Mouse (Mus musculus): ENCODE results near the gene Tbx15.

Tbx15 gene

DNA sequence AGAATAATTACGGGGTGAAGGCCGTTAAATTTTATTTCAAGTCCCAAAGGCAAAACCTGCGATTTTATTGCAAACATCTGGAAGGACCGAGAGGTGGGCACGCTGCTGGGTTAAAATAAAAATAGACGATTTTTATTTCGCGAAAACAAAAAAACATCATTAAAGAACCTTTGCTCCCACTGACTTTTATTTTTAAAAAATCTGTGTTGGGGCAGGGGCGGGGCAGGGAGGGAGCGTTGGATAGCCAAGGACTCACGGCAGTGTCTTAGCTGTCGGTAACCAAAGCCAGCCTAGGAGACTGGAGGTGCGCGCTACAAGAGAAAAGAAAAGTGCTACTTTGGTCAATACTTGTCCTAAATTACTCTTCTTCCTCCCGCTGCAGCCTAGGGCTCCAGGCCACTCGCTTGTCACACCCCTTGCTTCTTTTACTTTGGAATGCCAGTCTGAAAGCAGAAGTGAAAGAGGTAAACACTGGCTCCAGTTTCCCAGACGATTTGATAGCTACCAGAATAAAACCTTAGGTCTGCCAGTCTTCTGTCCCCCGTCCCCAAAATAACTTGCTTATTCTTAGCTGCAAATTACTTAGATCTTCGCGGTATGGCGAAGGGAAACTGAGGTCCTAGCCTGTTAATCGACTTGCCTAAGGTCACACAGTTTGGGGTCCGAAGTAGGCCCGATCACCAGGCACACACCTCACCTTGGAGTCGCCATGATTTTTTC is 8.8 kb downstream of the Tbx15 start:
- DNase-seq (ENCODE audit: low spot score) = no peak

- DNase-seq (ENCODE audit: low spot score) = no peak
These were observed 9.3 kb downstream of the Tbx15 start for GRCm38 (mm10) chr3:99249551-99249870.

DNA sequence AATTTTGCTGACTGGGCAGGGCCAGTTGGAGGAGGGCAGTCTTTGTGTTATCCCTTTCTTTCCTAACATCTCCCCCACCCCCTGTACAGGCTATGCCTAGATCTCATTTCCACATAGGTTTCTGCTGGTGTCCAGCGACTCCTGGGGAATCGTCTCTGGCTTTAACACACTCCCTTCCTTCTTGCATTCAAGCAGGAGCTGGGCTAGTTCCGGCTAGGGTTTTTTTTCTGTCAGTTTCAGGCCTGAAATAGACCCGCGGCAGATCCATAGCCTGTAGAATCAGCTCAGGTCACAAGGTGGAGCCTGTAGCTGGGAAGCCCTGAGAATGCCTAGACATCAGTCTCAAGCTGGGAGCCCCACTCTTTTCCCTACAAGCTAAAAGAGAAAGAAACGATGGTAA is 9.7 kb downstream of the Tbx15 start:
- no peak for DNase-seq (ENCODE audit: low spot score)

GRCm38 (mm10) chr3:99251271-99252165 is 11.3 kb downstream of the Tbx15 start:
- DNase-seq (ENCODE audit: low spot score) = no peak

GRCm38 (mm10) chr3:99252461-99253091 is 12.4 kb downstream of the Tbx15 start:
- DNase-seq (ENCODE audit: low spot score) = no peak

DNA sequence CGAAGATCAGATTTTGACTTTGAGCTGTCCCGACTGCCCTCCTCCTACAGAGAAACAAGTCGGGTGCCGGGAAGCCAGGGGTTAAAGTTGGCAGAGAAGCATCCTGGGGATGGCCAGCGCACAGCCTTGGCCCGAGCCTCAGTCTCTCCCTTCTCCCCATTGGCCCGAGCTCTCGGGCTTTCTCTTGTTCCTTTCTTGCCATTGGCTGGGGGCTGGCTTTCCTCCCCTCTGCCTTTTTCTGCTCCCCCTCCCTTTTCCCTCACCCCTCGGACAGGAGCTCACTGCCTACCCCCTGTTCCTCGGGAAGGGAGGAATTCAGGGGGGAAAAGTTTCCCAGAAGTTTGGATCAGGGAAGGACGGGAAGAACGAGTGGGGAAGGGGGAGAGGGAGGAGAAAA is 12.9 kb downstream of the Tbx15 start:
- no peak for DNase-seq (ENCODE audit: low spot score)

DNA sequence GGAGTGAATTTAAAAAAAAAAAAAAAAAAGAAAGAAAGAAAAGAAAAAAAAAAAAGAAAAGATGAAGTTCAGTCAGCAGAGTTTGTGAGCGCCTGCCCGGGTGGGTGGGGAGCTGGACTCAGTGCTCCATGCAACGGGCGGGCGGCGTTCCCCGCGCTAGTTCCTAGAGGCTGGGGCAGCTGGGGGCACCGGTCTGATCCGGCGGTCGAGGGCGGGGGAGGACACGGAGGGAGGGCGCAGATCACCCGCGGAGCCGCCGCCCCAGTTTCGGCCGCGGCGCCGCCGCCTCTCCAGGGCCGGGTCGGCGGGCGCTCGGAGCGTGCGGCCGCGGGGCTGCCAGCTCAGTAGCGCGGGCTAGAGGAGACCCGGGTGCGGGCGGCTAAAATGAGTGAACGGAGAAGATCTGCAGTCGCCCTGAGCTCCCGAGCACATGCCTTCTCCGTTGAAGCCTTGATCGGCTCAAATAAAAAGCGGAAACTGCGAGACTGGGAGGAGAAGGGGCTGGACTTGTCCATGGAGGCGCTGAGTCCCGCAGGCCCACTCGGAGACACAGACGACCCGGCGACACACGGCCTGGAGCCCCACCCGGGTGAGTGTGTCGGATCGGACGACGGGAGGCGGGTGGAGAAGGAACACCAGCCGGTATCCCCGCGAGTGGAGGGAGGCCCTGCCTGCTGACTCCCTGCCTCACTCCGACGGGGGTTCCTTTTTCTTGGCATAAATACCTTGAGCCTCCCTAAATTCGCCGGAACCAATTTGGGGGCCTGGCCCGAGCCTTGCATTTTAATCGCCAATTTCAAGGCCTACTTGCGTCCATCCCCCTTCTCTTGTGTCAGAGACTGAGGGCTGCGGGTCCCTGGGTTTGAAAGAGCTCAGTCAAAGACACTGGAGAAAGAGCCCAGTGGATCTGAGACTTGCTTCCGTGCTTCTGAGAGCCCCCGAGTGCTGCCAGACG is 13.6 kb downstream of the Tbx15 start:
- DNase-seq (ENCODE audit: low spot score) = no peak

- no peak for DNase-seq (ENCODE audit: low spot score)
These were observed 14.5 kb downstream of the Tbx15 start for GRCm38 (mm10) chr3:99254559-99255151.

DNA sequence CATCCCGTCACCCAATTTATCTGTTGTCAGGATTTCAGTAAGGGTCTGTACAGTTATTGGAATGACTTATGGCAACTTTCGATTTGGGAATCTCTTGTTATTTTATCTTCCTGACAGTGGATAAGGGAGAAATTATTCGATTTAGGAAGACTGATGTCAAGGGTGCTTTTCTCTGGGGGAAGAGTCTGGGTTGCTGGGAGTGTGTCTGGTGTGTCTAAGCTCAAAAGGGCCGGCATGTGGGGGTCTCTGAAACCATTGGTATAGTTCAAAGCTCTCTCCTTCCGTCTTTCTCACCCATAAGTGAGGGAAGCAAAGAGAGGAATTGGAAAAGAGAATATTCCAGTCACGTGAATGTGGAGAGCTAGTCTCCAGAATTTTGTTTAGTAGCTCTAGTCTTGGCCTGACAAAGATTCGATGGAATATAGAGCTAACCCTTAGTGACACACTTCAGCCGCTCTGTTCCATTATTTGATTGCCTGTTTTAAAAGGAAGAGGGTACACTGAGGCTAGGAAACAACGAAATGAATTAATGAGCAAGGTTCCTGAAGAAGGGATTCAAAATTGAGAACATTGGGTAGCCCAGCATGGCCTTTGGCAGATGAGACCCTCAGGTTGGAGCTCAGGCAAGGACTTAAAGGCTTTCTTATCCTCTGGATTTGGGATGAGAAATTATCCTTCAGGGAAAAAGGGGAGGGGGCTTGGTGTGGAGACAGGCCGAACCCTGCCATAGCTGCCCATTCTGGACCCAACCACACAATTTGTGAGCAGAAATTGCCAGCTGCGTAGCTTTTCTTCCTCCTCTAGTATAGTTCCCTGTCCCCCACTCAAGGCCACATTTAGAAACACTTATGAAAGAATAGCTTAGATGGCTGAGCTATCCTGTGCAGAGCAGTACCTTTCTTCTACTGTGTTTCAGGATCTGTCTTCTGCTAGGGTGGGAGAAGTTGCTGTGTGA is 15.5 kb downstream of the Tbx15 start:
- DNase-seq (ENCODE audit: low spot score) = no peak

DNA sequence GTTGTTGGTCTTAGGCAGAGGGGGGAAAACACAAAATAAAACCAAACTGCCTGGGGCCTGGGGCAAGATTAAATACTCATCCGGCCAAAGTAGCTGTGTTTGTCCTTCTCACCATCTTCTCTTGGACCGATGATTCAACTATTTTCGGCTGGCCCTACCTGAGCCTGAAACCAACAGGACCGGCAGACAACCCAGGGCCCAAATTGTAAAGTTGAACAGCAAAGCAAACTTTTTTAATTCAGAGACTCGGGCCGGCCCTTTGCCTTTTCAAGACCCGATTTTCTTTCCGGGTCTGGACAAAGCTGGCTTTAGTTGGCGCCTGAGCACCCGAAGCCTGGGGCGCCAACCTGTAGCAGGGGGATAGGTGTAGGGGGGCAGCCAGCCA is 16.2 kb downstream of the Tbx15 start:
- no peak for DNase-seq (ENCODE audit: low spot score)

- no peak for DNase-seq (ENCODE audit: low spot score)
These were observed 16.6 kb downstream of the Tbx15 start for GRCm38 (mm10) chr3:99256766-99257165.

DNA sequence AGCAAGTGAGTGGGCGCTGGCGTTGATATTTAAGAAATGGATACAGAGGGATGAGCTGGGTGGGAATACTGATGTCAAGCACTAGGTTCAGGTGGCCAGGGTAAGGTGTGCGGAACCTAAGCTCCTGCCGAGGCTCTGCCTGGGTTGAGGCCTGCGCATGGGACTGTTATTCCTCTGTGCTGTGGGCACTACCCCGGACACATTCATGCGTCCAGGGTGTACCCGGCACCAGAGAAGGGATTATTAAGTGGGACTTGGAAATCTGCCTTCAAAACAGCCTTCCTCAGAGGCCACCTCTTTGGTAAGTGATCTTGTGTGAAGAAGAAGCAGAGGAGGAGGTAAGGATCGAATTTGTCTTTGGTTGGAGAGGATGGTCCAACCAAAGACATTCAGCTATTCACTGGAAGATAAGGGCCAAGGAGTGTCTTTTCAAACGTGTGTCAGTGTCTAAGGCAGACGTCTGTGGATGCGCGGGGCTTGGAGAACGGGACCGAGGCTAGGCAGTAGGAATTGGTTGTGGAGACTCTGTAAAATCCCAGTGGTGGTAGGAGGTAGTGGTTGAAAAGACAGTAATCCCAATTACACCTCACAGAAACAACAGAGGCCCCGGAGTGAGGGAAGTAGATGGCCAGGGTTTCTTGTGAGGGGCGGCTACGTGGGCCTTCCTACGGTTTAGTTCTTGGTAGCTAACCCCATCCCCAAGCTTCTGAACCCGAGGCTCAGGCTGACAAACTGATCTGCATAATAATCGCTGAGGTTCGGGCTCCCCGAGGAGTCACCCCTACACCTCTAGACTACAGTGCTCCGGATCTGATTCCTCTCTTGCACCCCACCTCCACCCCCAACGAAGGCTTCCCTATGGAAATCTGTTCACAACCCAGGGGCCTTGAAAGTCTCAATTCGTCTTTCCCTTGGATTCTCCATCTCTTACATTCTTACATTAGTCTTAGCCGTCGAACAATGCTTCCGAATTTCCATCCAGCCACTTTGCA is 17.7 kb downstream of the Tbx15 start:
- no peak for DNase-seq (ENCODE audit: low spot score)

- DNase-seq (ENCODE audit: low spot score) = no peak
These were observed 19.6 kb downstream of the Tbx15 start for GRCm38 (mm10) chr3:99259741-99260270.

GRCm38 (mm10) chr3:99260395-99260794 is 20.2 kb downstream of the Tbx15 start:
- DNase-seq (ENCODE audit: low spot score) = no peak

DNA sequence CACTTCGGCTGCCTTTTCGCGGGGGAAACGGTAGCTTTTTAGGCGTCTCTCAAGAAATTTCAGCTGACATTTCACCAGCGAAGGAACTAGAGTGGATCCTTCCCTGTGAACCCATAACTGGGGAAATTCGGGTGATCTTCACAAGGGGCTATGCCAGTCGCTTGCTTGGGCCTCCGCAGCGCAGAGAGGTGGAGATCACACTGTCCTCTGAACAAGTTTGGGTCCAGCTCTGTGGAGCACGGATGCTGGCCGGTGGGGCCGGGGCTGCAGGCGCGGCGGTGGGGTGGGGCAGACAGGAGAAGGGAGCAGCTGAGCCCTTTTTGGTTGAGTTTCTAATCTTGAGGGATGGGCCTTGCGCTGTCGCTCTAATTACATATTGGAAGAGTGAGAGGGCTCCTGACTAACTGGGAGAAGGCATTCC is 21.2 kb downstream of the Tbx15 start:
- no peak for DNase-seq (ENCODE audit: low spot score)

DNA sequence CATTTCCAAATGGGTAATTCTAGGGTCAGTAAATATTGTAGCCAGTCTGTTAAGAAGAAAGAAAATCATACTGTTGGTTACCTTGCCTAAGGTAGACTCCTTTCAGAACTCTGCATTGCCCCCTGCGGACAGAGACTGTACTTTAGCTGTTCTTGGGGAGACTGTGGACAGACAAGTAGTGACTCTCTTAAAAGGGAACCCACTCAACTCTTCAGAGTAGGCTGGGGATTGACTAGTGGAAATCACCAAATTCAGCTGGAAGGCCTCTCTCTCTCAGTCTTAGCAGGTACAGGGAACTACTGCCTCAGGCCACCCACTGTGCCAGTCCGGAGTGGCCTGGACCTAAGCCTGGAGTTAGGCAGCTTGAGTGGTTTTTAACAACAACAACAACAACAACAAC is 21.8 kb downstream of the Tbx15 start:
- no peak for DNase-seq (ENCODE audit: low spot score)

- no peak for DNase-seq (ENCODE audit: low spot score)
These were observed 23.3 kb downstream of the Tbx15 start for GRCm38 (mm10) chr3:99263471-99263903.

DNA sequence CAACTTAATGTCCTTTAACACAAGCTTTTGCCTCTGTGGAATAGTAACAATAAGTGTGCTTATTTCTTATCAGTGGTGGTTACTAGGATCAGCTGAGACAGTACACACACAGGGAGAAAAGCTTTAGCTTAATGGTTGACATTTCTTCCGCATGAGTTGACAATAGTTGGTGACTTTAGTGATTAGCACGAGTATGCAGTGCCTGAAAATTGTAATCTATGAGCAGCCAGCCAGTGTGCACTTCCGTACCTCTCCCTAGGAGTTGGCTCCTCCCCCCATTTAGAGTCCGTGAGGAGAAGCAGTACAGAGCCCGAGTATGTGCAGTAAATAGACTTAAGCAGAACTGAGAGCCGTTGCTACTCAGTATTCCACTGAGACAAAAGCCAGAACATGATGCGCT is 24.5 kb downstream of the Tbx15 start:
- no peak for DNase-seq (ENCODE audit: low spot score)
